Mouse (Mus musculus) cerebellum, adult 2 months (tissue): ENCODE measurements around the gene Cast. TPM values are rescaled to one million over a fixed set of nuclear protein-coding genes. Genes with fewer than 3 reads are reported as not detected.

Source experiments
- DNase-seq, 2 experiments: peaks; one replicate each; pipeline ENCODE4 v3.0.0; 2021
- H3K27ac ChIP-seq: fragments of 200-500 bp; 2 replicates; pipeline ENCODE4 v1.5.1; 2012; ENCODE audit warnings: low read length, control low read depth, inconsistent platforms; ENCODE audit not compliant: insufficient read depth
- H3K27me3 ChIP-seq: fragments of 200-500 bp; 2 replicates; pipeline ENCODE4 v1.6.1; 2012; ENCODE audit warnings: inconsistent platforms, mild to moderate bottlenecking, low read length, moderate library complexity; ENCODE audit not compliant: control insufficient read depth, insufficient read depth
- H3K4me1 ChIP-seq: fragments of 200-500 bp; 2 replicates; pipeline ENCODE4 v1.6.1; 2011; ENCODE audit warnings: low read length; ENCODE audit not compliant: control insufficient read depth, insufficient read depth
- H3K4me3 ChIP-seq: fragments of 200-500 bp; replicated peaks from 2 replicates; pipeline ENCODE3; 2011; ENCODE audit warnings: mild to moderate bottlenecking, low read depth, low read length, control low read depth; ENCODE audit not compliant: insufficient read depth
- CTCF ChIP-seq: fragments of 200-500 bp; IDR thresholded peaks from 2 replicates; pipeline ENCODE4 v1.5.1; 2011; ENCODE audit warnings: low read depth, mild to moderate bottlenecking, control low read depth, low read length, moderate library complexity, borderline replicate concordance; ENCODE audit not compliant: insufficient read depth
- POLR2A ChIP-seq: fragments of 200-500 bp; IDR thresholded peaks from 2 replicates; pipeline ENCODE4 v1.6.1; 2011; ENCODE audit warnings: low read length, control low read depth, borderline replicate concordance; ENCODE audit not compliant: insufficient read depth
- WGBS: fragments of 180-500 bp; shearing (Covaris S2); methylation state at CpG from one replicate; pipeline ENCODE4 v1.1.7; 2018; 5-methylcytosine and 5-hydroxymethylcytosine counted together
- polyA plus RNA-seq: library from polyadenylated mRNA; depleted of rRNA; stranded (reverse); fragments of >200 nt; gene quantifications from 2 replicates; pipeline ENCODE4 v1.2.3, GENCODE M21; 2012; rRNA removed

Cast gene
- polyA plus RNA-seq, 1 experiment: 13.0 TPM

GRCm38 (mm10) chr13:74695497-74696193 is 113.0 kb downstream of the Cast start:
- Histone ChIP-seq H3K27ac (no peak overlapping the region), H3K4me3 (no peak overlapping the region), H3K27me3 (no peaks in the 10 kb centered on the region), H3K4me1 (no peaks in the 10 kb centered on the region)
- TF ChIP-seq POLR2A: no peak
- TF ChIP-seq CTCF: no peak
- no peak for DNase-seq
- 89% methylated on average over 5 of the region's 5 CpGs for whole genome bisulfite sequencing

Other genes with a start within 250 kb of the Cast start
- 6.7 and 9.0 TPM in 2 replicates for gene Erap1, start 169.2 kb downstream of the Cast start, polyA plus RNA-seq